Mouse (Mus musculus) kidney, postnatal 14 days (tissue): ENCODE data around the gene Kti12.

ENCODE experiments used
- DNase-seq: peaks from one replicate; pipeline ENCODE4 v3.0.0; 2022; ENCODE audit warnings: mixed read lengths

The Kti12 gene

DNA sequence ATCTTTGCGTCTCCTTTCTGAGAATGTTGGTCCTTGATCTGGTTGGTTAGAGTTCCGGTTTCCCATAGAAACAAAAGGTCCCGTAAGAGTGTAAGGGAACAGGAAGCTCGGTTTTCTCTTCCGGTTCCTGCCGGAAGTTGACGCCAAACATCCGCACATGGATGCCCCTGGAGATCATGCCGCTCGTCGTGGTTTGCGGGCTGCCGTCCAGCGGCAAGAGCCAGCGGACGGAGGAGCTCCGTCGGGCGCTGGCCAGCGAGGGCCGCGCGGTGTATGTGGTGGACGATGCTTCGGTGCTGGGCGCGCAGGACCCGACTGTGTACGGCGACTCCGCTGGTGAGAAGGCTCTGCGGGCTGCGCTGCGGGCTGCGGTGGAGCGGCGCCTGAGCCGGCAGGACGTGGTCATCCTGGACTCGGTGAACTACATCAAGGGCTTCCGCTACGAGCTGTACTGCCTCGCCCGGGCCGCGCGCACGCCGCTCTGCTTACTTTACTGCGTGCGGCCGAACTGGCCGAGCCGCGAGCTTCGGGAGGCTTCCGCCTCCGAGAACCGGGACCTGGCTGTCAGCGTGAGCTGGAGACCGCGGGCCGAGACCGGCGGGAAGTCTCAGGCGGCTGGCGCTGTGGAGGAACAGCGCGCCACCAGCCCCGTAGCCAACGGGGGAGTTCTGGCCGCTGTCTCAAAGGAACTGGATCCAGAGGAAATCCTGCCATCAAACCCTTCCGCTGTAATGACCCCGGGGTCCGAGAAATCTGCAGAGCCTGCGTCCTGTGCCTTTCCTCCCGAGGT lies at the start of gene Kti12:
Gene Kti12, plus strand, starts transcription at position 71 of the 790 bp plus-strand sequence.
- peak; percentile 89 for DNase-seq

DNA sequence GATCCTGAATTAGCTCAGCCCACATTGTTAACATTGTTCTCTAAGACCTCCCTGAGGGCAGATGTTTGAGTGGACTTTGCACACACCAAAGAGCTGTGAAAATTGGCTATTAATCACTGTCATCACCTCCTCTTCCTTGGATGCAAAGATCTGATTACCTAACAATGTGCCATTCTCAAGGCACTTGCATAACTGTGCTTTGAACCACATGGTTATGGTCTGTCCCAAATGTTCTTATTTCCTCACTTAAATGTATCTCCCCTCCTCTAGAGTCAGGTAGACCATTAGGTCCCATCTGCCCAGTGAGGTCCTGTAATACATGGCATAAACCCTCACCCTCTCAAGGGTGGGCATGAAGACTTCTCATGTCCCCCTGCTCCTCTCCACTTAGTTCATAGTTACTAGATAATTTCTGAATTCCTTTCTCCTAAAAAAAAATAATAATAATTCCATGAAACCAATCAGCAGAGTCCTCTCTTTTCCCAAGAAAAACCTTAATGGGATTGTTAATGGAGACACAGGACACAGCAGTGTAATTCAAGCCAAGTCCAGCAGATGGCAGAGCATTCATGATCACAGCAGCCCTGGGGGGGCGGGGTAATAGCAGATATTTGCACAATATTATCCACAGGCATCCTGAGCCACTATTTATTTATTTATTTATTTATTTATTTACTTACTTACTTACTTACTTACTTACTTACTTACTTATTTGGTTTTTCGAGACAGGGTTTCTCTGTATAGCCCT lies 49.3 kb upstream of the Kti12 start:
- DNase-seq, result peak; percentile 80

DNA sequence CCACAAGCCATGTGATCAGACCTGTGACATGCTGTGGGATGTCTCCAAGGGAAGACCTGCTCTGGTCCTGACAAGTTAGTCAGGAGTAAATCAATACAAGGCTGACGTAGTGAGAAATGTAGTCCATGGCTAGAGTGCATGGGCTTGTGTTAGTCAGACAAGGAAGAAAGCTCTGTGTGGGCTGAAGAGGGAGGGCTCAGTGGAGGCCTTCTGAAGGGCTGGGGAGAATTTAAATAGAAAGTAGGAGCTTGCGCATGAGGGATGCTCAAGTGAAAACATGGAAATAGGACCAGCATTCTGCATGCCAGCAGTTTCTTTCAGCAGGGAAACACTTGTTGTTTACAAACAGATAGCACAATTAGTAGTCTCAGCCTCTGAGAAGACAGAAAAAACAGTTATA lies 44.0 kb upstream of the Kti12 start:
- DNase-seq, result no peak

DNA sequence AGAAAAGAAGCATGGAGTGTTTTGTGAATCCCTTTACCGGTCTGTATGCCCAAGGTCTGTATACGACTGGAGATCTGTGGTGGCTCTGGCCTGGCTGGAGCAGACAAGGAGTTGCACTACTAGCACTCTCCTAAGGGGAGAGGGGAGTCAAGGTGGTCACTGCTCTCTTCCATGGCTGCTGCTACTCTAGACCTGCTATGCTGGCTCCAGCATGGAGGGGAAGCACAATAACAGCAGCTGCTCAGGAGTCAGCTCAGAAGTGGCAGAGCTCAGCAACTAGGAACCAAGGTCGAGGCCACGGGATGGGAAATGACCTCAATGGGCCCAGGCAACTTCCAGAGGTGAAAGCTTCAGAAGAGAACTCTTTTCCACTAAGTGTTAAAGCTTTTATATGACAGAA lies 36.4 kb upstream of the Kti12 start:
- DNase-seq, result no peak

DNA sequence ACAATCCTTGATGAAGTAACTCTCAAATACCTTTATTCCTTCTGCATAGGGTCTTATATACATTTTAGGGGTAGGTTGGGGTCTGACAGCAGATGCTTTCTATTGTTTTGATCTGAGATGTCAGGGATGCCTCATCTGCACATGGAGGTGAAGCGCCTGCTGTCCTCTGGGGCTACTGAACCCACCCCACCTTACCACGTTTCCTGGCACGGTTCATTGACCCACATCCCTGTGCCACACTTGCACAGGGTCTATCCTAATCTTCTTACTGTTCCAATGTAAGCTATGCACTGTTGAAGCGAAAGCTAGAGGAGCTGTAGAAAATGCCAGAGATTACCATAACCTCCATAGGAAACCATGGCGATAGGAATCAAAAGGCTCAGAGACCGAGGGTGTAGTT lies 36.0 kb upstream of the Kti12 start:
- no peak for DNase-seq

DNA sequence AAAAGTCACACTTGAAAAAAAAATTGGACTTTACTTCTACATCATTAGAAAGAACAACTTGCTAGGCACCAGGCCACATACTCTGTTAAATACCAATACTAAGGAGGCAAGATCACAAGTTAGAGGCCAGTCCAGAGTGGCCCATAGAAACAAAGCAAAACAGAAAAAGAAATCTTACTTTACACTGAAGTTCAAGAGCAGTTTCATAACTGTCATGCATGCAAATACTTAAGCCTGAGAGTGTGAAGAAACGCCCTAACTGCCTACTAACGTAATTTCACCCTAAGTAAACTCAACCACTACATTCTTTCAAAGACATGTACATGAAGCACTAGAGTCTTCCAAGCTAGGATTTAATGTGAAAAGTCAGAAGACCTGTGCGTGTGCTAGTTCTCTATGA lies 21.9 kb upstream of the Kti12 start:
- no peak for DNase-seq

DNA sequence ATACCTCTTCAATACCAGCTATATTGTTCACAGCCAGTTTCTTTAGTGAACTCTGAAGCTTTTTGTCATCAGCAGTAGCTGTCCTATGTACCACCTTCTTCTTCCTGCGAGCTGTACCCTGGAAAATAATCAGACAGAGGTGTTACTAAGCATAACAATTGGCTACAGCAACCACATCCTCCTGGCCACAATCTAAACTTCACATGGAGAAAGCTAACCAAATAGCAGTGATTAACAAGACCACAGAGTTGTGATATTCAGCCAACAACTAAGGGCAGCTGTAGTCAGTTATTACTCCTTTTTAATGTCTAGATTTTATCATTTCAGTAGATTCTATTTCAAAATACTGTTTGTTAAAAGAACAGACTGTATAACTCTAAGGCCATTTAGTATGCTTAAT lies 21.5 kb upstream of the Kti12 start:
- no peak for DNase-seq

DNA sequence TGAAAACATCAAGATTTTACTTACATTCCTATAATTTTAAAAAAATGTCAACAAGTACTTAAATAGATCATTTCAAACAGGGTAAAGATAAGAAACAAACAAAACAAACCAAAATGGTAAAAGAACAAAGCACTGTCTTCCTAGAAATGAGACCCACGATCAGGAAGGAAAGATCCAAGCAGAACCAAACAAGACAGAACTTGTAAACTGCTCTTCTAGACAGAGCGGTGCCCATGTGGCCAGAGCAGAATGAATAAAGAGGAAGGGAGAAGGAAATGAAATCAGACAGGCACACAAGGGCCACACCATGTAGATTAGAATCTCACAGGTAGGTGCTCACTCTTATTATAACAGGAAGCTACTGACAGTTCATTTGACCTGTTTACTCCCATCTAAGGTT lies 20.9 kb upstream of the Kti12 start:
- no peak for DNase-seq

DNA sequence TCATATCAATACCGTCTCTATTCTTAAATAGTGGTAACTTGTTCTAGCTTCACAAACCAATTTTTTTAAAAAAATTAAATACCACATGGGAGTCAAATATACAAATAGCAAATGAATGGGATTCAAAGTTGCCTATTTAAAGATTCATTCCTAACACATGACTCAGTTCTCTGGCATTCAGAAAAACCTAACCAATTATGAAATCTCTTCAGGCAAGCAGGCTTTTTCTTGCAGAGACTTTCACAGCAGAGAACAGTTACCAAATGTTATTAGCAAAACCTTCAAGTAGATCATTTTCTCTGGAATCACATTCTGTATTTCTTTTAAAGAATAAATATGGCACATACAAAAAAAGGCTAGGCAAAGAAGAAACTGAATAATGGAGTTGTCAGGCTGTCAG lies 16.9 kb upstream of the Kti12 start:
- no peak for DNase-seq

DNA sequence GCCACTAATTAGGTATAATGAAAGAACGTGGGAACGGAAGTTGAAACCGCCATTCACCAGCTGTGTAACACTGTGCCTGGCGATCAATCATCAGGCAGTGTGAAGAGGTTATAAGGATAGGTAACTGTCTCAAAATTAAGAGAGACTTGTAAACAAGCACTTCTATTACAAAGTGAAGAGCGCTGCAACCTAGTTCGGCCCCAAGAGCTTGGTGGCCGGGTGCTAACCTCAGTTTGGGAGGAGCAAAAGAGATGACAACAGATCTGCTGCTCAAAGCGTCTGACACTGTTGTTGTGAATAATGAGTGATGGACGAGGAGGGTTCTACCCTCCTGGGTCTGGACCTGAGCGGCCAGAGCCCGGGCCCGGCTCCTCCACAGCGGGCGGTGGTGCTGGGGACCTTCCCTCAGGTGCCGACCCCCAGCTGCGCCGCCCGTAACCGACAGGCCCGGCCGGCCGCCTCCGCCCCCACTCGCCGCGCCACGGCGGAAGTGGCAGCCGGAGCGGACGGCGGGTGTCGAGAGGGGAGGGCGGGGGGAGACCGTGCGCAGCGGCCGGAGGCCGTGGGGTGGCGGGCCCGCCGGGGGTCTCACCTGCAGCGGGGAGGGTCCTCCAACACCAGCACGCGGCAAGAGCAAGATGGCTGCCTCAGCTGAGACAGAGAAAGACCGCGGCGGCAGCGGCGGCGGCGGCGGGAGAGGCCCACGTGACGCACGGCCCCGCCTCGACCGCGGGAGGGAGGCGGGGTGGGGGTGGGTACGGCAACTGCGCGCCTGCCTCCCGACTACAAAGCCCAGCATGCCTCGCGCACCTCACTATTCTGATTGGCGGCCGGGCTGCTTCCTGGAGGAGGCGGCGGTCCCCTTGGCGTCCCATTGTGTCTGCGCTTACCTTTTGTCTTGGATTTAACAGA lies 14.4 kb upstream of the Kti12 start, which contains the start of gene Btf3l4:
Gene Btf3l4, minus strand, starts transcription at position 699 of the 912 bp plus-strand sequence.
- DNase-seq, result peak; percentile 94

DNA sequence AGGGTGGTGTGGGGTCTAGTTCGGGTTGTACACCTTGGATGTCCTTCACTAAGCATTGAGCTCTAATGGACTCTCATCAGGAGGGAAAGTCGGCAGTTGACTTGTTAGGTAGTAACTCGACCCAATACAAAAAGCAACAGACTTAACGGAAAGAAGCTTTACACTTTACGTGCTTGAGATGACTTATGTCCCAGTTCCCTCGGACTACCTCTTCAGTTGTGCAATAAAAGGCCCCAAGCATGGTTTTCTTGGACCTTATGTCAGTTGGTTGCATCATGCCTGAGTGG lies 13.8 kb upstream of the Kti12 start:
- DNase-seq, result no peak

DNA sequence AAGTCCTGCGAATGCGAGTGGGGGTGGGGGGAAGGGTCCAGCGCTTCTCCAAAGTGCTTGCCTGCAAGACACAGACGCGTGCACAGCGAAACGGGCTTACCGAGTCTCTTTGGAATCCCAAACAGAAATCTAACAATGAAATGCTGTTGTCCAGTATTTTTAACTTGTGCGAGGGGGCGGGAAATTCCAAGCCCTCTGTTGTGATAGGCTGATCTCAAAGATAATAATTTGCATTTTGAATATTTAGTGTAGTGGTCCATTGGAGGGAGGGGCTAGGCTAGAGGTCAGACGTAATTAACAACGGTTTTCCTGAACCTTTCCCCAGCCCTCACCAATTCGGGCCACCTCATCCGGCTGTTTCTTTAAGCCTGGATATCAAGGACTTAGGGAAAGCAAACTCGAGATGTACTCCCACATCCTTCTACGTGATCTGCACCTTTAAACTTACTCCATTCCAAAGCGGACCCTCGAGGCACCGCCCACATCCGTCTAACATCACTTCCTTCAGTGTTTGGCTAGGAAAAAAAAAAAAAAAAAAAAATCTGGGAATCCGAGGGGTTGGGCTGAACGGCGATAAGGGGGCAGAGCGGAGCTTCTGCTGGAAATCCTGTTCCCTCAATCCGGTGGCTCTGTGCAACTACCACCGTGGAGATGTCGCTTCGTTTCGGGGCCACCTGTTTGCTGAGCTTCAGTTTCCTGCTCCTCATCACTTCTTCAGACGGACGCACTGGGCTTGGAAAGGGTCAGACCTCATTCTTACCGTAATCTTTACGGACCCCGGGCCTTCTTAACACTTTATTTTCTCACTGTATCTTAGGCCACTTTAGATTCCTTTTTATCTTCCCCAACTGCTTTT lies 13.2 kb upstream of the Kti12 start, which contains the start of gene Txndc12:
Gene Txndc12, plus strand, starts transcription at position 487 of the 856 bp plus-strand sequence.
- DNase-seq, result peak; percentile 94

DNA sequence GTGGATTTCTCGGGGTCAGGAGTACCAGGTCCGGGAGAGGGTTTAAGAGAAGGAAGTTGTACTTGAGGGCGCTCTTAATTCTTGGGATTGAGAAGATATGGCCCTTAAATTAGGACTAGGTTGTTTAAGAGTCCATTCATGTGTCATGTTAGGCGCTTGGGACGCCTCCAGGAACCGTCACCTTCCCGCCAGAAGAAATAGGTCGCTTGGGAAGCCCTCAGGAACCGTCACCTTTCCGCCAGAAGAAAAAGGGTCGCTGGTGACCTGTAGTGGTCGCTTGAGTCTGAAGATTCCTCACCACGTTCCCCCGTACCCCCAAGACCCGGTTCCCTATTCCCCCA lies 12.6 kb upstream of the Kti12 start:
- DNase-seq, result no peak

DNA sequence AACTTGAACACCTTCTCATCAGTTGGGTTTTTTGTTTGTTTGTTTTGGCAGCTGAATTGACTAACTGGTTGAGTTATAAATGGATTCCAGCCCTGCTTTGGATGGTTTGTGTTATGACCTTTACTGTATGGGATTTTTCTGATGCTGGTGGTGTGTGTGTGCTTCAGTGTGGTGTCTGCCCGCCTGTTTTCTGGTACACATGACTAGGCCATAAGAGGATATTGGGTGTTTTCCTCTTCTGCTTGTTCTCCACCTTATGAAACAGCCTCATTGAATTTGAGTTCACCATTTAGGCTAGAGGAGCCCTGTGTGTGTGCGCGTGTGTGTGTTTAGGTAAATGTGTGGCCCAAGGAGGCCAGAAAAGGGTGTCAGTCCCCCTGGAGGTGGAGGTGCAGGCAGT lies 12.1 kb upstream of the Kti12 start:
- DNase-seq, result no peak

DNA sequence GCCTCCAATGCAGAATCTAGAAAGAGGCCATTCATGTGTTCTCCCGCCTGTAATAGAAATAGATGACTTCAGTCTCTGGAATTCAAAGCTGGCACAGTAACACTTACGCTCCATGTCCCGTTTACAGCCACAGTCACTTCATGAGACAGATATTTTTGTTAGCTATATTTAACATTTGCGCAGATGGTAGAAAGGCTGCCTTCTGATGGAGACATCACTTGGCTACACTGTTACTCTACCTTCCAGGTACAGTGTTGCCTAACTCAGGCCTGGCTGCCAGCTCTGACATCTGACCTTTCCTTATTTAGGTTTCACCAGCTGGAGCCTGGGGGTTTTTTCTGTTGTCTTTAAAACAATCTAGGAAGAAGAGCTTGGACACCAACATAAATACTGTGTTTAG lies 9.6 kb upstream of the Kti12 start:
- DNase-seq, result no peak

DNA sequence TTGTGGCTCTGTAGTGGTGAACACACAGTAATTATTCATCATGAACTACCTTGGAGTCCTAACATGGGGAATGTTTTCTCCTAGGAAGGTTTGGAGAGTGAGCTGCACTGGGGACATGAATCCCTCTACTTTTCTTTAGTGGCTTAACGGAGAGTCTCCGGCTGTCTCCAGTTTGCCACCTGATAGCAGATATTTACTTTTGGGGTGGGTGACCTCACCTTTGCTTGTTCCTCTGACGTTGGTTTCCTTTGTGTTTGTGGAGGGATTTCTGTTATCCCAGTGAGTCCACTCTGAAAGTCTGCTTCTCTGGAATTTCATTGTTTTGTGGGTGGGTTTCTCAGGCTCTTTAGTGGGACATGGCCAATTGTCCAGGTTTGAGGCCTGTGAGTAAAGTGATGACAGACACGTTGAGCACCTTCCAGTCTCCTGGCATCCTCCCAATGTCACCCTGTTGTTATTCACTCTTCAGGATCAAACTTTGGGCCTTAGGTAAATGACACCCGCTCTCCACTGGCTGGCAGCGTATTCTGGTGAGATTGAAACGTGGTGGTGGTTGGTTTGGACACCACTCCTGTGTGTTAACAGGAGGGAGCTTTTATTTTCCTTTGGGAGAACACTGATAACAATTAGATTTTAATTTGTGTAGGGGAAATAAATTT lies 5.5 kb upstream of the Kti12 start:
- DNase-seq, result no peak

DNA sequence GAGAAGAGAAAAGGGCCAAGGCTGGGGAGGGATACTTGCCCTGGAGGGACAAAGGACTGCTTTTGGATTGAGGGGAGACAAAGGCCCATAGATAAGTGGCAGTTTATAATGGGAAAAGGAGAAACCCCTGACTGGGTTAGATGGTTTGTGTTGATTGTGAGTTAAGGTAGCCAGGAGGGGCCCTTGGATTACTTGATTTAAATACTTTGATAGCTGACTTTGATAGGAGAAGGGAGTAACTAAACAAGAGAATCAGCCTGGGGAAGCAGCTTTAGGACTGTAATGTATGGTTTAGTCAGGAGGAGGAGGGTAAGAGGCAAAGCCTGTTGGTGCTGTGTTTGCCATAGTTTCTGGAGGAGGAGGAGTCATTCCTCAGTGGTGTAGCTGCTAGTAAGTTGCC lies 4.2 kb upstream of the Kti12 start:
- no peak for DNase-seq

DNA sequence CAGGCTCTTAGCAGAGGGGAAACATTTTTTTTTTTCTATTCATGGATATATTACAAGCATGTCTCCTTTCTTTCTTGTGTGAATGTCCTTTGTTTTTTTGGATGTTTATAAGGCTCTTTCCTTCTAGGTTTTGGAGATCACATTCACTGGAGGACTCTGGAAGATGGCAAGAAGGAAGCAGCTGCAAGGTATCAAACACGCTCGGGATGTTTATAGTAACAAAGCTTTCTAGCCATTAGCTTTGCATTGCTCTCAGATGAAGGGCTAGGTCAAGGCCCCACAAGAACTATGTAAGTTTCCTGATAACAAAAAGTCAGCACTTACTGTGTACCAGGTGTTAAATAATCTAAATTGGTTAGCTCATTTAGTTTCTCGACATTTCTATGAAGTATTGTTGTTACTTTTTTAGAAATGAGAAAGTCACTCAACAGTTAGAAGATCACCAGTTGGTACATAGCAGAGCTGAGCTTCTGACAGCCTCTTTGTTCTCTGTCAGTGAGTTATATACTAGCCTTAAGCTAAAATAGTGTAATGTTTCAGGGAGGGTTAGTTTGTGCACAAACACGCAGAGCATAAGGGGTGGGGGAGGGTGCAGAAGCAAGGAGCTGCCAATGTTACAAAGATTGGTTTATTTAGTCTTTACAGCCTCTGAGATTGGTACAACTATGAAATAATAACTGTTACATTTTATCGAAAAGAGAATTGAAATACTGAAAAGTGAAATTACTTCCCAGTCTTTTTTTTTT lies 1.6 kb upstream of the Kti12 start:
- DNase-seq, result no peak

DNA sequence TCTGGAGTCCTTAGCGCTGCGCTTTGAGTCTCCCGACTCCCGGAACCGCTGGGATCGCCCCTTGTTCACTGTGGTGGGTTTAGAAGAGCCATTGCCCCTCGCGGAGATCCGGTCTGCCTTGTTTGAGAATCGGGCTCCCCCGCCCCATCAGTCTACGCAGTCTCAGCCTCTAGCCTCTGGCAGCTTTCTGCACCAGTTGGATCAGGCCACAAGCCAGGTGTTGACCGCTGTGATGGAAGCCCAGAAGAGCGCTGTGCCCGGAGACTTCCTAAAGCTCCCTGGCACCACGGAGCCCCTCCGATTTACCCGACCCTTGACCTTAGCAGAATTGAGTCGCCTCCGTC lies 892 bp downstream of the Kti12 start, which contains the start of gene A730015C16Rik:
Gene A730015C16Rik, minus strand, starts transcription at position 115 of the 344 bp plus-strand sequence.
- DNase-seq, result no peak

DNA sequence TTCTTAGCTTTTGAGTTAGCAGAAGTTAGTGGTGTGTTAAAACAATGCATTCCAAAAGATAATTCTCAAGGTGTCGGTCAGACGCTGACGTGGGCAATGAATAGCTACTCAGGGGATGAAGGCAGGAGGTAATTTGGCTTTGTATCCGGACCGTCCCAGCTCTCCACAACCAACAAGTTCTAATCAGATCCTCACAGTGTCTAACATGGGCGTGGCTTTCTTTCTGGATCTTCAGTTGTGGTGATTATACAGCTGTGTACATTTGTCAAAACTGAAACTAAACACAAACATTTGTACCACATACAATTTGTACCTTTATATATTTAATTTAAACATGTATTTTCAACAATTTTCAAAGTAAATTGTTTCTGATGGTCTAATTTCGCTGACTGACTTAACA lies 19.2 kb downstream of the Kti12 start:
- no peak for DNase-seq

DNA sequence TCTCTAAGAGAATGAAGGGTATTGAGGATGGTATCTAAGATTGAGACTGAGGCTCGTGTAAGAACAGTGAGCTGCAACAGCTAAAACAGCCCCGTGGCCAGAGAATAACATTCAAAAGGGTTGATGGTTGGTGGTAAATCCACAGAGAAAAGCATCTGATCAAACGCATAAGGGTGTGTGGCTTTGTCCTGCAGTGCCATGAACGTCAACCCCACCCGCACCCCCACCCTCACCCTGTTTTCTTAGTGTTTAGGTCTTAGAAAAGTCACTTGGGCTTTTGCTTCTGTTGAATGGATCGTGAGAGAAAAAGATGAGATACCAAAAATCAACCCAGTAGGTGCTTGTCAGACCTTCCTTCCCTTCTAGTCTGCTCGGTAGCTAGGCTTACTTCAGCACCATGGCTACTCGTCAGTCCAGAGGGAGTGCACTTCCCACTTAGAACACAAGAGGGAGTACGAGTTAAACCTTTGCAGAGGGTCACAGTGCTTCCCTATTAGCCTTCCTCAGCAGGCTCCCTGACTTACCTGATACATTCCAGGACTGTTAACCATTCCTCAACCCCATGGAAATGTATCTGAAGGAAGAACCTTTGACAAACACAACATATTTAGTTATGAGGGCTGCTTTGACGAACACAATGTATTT lies 22.3 kb downstream of the Kti12 start:
- peak; percentile 90 for DNase-seq
